34 mouse cellular contexts compared by ENCODE assay signal in the genomic region with DNA sequence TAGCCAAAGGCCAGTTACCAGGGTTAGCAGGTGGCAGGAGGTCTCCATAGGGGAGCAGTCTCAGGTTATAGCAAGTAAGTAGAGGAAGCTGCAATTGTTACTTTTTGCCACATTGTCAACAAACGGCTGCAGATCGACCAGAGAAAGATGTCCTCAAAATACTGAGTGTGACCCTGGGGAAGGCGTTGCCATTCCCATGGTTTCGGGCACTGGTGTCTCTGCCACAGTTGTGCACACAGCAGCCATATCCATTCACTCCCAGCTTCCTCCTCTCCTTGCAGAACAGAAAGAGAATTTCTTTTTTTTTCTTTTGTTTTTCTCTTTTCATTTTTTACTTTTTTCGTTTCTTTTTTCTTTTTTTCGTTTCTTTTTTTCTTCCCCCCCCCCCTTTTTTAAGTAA.
"Had no signal": no experiment of that assay in that cellular context is flagged by ENCODE, and none has a peak within 500 bp of the region (broad histone marks: within the 10 kb centered on the region; RNA-seq: fewer than 3 reads in every experiment).

No protein-coding gene starts in this region.

- H3K27me3 ChIP-seq: heart, embryonic 12.5 days; heart, embryonic 13.5 days; heart, embryonic 15.5 days; hindbrain, embryonic 12.5 days; hindbrain, embryonic 13.5 days; hindbrain, embryonic 15.5 days; intestine, embryonic 15.5 days; kidney, embryonic 15.5 days had no signal

- H3K4me2 ChIP-seq: heart, embryonic 11.5 days; heart, embryonic 12.5 days; heart, embryonic 13.5 days; heart, embryonic 15.5 days; hindbrain, embryonic 12.5 days; hindbrain, embryonic 13.5 days; hindbrain, embryonic 14.5 days; hindbrain, embryonic 15.5 days; intestine, embryonic 15.5 days; kidney, embryonic 15.5 days had no signal

- H3K9me3 ChIP-seq: heart, embryonic 12.5 days; heart, embryonic 13.5 days; heart, embryonic 15.5 days; hindbrain, embryonic 10.5 days; hindbrain, embryonic 12.5 days; hindbrain, embryonic 13.5 days; hindbrain, embryonic 15.5 days; intestine, embryonic 15.5 days; kidney, embryonic 15.5 days had no signal

- H3K27ac ChIP-seq: heart, embryonic 13.5 days; heart, embryonic 15.5 days; hindbrain, embryonic 10.5 days; hindbrain, embryonic 12.5 days; hindbrain, embryonic 13.5 days; hindbrain, embryonic 14.5 days; hindbrain, embryonic 15.5 days; hindbrain, postnatal 0 days; intestine, embryonic 15.5 days; kidney, embryonic 15.5 days; kidney, postnatal 0 days; layer of hippocampus, adult 2 months; left cerebral cortex, adult 2 months had no signal

- H3K4me3 ChIP-seq: heart, embryonic 12.5 days; heart, embryonic 13.5 days; heart, embryonic 15.5 days; hindbrain, embryonic 10.5 days; hindbrain, embryonic 12.5 days; hindbrain, embryonic 13.5 days; hindbrain, embryonic 15.5 days; intestine, embryonic 15.5 days; kidney, embryonic 15.5 days; layer of hippocampus, adult 2 months; left cerebral cortex, adult 2 months had no signal

- H3K4me1 ChIP-seq: heart, embryonic 15.5 days; hindbrain, embryonic 12.5 days; hindbrain, embryonic 13.5 days; hindbrain, embryonic 15.5 days; intestine, embryonic 15.5 days; kidney, embryonic 15.5 days had no signal

- DNase-seq: heart, postnatal 14 days; heart, postnatal 36 days; heart, postnatal 4 days; kidney, adult 11 months; kidney, adult 18-20 months; kidney, adult 2 months; kidney, adult 8-10 months; kidney, adult 9 months; kidney, postnatal 10 days; kidney, postnatal 14 days; kidney, postnatal 25 days; kidney, postnatal 36 days; kidney, postnatal 4 days; layer of hippocampus, adult 9-11 months; layer of hippocampus, postnatal 36 days had no signal

- H3K36me3 ChIP-seq: heart, embryonic 12.5 days; heart, embryonic 13.5 days; heart, embryonic 15.5 days; hindbrain, embryonic 10.5 days; hindbrain, embryonic 12.5 days; hindbrain, embryonic 13.5 days; hindbrain, embryonic 15.5 days; intestine, embryonic 15.5 days; kidney, embryonic 15.5 days had no signal

- ATAC-seq: hindbrain, embryonic 16.5 days; hindbrain, postnatal 0 days; inflammation-experienced regulatory T-cells, adult 6 months; intestine, embryonic 15.5 days; intestine, embryonic 16.5 days; intestine, postnatal 0 days had no signal

- H3K9ac ChIP-seq: heart, embryonic 12.5 days; heart, embryonic 13.5 days; heart, embryonic 15.5 days; hindbrain, embryonic 12.5 days; hindbrain, embryonic 13.5 days; hindbrain, embryonic 14.5 days; hindbrain, embryonic 15.5 days; intestine, embryonic 15.5 days; kidney, embryonic 15.5 days had no signal
